Mouse (Mus musculus): ENCODE results near the gene Pigk. TPM values are rescaled to one million over a fixed set of nuclear protein-coding genes. Genes with fewer than 3 reads are reported as not detected.
"Not testable (repeated sequence)": the region's sequence is repeated elsewhere in the genome, so short reads cannot be mapped to it uniquely, and the experiment has no call there.

Gene Pigk
- total RNA-seq, 2 experiments from 2014 or later: 23.4 to 29.8 TPM

DNA sequence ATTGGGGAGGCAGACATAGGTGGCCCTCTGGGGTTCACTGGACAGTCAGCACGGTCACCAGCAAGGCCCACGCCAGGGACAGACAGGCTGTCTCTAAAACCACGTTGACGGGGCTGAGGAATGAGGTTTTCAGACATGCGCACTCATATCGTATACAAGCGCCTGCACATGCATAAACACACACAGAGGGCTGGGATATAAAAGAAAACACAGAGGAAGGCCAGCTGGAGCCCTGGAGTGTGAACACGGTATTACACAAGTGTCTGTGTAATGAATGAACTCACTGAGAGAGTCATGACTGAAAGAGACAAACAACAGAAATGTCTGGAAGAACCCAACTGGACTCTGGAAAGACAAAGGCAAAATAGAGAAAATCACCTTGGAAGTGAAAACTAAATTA lies 47.8 kb downstream of the Pigk start:
- no peak for DNase-seq (ENCODE audit: low spot score)
- intact Hi-C loops (cut with DNase I): no loop called here

DNA sequence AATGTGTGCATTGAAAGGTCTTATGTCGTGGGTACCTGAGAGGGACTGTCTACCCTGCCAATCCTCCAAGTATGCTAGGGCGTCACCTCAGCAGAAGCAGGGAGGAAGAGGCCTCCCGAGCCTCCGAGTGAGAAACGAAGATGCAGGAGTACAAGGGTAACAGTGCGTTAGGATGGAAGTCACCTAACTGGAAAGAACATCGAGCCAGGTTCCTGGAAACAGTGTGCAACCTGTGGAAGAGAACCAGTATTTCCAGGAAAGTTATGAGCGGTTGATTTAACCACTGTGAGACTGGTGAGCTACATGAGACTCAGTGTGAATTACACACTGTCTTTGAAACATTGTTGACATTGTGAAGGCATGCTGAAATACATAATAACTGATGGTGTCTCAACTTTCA lies 48.4 kb downstream of the Pigk start:
- DNase-seq (ENCODE audit: low spot score): no peak
- intact Hi-C loops (cut with DNase I): no loop called here

DNA sequence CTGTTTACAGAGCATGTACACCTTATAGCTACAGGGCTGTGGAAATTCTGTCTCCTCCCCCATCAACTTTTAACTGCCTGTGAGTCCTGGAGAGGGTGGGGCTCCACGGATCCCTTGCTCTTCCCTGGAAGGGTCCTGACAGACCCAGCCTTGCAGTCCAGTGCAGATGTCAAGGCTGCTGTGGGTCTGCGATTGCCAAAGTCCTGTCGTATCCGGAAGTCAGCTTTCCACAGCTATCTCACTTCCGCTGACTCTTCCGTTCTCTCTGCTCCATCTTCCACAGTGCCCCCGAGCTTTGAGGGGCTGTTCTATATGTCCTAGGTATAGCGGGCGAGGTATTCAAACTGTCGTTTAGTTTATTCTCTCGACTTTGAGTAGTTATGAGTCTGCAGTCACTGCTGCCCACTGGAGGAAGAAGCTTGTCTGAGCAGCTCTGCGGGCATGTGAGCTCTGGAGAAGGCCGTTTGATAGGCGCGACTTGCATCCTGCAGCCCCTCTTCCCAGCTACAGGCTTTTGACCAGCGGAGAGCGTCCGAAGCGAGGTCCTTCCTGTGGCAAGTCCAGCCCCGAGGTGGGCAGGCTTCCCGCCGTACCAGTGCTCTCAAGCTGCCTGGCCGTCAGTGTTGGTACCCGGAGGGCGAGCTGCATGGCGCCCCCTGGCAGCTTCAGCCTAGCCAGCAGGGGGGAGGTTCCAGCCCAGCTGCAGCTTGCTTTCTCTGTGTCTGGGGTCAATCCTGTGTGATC lies 49.4 kb downstream of the Pigk start:
- intact Hi-C loops (cut with DNase I): no loop called here
- DNase-seq (ENCODE audit: low spot score): no peak

DNA sequence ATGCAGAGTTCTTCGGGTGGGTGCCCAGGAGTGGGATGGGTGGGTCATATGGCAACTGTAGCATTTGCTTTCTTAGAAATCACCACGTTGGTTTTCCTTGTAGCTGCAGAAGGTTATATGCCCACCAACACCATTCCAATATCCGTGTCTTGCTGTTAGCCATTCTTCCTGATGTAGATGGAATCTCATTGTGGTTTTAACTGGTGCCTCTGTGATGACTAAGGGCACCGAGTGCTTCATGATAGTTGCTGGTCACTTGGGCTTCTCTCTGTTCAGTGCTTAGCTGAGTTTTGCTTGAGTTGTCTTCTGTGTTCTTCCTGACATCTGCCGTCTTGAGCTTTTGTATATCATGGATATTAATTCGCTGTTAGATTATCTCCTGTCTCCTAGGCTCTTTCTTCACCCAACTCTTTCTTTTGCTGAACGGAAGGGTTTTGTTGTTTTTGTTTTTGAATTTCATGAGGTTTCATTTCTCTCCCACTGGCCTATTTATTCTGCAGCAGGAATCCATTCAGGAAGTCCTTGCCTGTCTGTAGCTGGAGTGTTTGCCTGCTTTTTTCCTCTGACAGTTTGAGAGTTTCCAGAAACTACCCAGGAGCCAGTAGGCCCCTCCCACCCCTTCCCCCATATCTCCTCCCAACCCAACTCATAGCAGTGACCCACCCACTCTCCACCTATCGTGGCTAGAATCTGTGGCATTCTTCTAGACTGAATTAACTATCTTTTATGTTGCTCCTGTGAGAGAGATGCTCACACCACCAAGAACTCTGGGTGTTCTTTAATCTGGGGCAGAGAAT lies 50.8 kb downstream of the Pigk start:
- intact Hi-C loops (cut with DNase I): no loop called here
- DNase-seq (ENCODE audit: low spot score): no peak

DNA sequence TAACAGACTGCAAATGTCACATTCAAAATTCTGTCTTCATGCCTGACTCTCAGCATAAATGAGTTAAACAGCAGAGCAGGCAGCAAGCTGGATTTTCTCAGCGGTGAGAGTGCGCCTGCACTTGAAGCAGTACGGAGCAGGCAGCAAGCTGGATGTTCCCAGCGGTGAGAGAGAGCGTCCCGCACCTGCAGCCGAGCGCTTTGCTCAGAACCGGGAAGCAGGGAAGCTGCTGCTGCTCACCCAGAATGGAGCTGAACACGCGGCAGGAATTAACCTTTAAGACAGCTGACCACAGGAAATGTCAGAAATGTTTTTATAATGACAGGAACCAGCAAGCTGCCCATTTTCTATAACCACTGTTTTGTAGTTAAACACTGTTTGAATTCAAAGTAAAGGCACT lies 53.6 kb downstream of the Pigk start:
- intact Hi-C loops (cut with DNase I): no loop called here
- DNase-seq (ENCODE audit: low spot score): no peak

DNA sequence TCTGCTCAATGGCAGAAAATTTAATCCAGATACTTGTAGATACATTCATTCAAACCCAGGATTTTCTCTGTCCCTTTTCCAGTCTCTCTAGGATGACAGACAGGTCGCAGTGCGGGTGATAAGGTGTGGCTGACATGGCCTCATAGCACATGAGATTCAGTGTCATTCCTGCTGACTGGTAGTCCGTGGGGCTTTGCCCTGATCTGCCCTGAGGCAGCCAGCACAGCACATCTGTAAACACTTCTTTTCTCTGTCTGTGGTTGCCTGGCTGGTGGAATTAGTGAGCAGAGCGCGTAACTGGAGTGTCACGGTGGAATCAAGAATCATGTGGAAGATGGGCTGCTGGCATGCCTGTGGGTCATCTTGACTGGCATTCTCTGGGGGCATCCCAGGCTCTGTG lies 56.2 kb downstream of the Pigk start:
- intact Hi-C loops (cut with DNase I): no loop called here
- no peak for DNase-seq (ENCODE audit: low spot score)

DNA sequence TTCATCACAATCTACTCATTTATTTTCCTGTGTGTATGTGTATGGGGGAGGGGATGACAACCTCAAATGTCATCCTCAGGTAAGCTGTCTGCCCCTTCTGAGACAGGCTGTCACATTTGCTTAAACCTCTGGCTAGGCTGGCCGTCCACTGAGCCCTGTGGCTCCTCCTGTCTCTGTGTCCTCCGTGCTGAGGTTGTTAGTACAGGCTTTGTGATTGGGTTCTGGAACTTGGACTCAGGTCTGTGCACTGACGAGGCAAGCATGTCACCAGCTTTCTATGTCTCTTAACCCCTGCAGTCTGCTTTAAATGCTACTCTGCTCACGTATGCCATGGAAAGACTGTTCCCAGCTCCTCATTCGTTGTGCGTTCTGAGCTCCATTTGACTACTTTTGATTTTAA lies 62.5 kb downstream of the Pigk start:
- intact Hi-C loops (cut with DNase I): no loop called here
- DNase-seq (ENCODE audit: low spot score): no peak

DNA sequence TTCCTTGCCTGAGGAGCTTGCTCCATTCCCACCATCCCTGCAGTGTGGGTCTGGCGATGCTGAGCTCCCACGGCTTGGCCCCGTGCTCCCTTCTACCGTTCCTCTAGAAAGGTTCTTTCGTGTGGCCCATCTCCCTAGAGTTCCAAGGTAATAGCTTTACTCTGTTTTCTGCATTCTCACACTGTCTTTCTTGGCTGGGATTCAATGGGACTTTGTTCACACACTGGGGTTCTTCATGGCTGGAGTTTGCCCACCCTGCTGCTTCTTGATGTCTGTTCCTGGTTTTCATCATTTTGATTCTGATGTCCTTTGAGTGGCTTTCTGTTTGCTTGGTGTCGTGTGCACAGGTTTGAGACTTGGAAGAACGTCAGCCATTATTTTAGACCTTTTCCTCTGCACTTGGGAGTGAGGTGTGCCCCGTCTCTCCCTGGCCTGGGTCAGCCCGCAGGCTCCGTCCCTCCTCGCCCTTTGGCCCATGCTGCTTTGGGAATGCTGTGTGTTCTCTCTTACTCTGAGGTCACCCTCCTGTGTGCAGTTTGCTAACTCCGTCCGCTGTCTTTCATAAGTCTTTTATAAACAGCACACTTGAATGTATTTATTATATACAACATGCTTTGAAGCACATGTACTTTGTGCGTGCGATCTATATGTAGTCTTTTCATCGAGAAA lies 63.1 kb downstream of the Pigk start:
- intact Hi-C loops (cut with DNase I): no loop called here
- no peak for DNase-seq (ENCODE audit: low spot score)

DNA sequence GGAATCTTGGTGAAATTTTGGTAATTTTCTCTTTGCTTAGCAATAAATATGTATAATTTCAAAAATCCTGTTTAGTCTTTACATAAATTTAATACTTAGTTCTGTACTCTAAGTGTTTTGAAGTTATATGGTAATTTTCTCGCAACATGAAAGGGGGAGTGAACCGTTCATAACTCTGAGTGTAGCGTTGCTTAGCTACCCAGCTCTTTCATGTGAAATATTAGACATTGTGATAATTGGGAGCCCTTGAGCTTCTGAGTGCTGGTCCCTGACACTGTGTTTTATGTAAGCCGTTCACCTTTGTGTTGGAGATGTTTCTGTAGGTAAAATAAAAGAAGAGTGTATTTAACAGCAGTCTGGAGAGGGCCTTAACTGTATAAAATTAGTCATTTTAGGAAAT lies 65.9 kb downstream of the Pigk start:
- DNase-seq (ENCODE audit: low spot score): no peak
- intact Hi-C loops (cut with DNase I): loop anchor here (5.0 to 10.0 kb wide), 3 partner anchors 175 to 722 kb away; no protein-coding TSS in a partner anchor

DNA sequence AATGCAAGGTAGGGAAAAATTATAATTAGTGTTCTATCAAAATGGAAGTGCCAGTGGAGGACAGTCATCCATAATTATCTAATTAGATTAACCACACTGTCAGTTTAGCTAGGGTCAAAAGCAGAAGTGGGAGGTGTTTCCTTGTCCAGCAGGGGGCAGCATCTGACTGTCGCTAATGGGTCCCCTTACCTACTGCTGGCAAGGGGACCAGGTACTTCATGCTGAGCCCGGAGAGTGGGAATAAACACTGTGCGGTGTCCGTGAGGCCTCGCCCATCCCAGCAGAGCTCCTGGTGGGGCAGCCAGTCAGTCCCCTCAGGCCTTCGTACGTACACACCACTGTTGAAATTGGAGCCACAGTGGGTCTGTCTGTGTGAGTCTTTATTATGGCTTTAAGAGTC lies 69.9 kb downstream of the Pigk start:
- intact Hi-C loops (cut with DNase I): loop anchor here (2.0 to 10.0 kb wide), 5 partner anchors 171 to 1023 kb away; no protein-coding TSS in a partner anchor
- no peak for DNase-seq (ENCODE audit: low spot score)

DNA sequence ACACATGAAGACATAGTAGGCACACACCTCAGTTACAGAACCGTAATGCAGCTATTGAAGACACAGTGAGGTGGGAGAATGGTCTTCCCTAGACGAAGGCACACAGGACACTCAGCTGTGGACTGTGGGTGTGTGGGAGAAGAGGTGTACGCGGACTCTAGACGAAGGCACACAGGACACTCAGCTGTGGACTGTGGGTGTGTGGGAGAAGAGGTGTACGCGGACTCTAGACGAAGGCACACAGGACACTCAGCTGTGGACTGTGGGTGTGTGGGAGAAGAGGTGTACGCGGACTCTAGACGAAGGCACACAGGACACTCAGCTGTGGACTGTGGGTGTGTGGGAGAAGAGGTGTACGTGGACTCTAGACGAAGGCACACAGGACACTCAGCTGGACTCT lies 70.5 kb downstream of the Pigk start:
- intact Hi-C loops (cut with DNase I): loop anchor here (5.0 to 10.0 kb wide), 3 partner anchors 170 to 718 kb away; no protein-coding TSS in a partner anchor
- DNase-seq (ENCODE audit: low spot score): not testable (repeated sequence)

DNA sequence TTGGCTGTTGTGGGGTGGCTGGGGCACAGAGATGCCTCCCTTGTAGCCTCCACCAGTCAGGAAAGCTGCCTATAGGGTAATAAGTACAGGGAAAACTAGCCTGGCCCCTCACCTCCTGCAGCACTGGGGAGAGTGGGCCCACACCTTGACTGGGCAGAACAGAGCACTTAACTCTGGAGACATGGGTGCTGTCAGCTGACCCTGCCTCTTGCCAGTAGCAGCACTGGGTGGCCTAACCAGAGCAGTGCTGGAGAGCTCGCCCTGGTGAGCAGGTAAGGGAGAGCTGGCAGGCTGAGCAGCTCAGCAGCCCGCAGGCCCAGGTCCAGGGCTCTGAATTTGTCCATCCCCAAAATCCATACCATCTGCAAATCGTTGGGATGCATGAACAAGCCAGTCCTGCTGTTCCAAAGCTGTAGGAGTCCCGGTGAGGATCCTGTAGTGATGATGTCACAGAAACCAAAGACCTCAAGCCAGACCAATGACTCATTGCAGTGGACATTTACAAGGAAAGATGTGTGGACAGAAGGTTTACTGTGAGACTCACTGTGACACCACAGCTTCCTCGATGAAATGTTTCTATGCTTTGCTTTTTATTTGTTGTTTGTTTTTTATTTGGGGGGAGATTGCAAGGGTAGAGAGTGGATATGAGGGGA lies 74.5 kb downstream of the Pigk start:
- not testable (repeated sequence) for DNase-seq (ENCODE audit: low spot score)
- intact Hi-C loops (cut with DNase I): loop anchor here (10.0 kb wide), 2 partner anchors 166 to 456 kb away; no protein-coding TSS in a partner anchor

DNA sequence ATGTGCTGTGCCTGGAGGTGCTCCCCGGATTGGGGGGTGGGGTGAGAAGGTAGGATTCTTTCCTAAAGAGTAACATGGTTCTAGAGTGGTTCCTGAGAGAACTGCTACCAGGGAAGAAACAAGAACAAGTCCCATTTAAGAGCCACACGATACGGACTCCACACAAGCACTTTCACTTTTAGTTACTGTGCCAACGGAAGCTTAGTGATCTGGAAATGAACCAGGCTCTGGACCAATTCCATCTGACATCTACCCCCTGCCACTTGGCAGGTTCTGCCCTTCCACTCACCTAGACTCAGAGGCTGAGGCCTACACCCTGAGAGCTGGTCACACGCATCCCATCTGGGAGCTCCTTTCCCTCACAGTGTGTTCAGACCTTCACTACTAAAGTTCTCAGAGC lies 78.7 kb downstream of the Pigk start:
- intact Hi-C loops (cut with DNase I): no loop called here
- no peak for DNase-seq (ENCODE audit: low spot score)

DNA sequence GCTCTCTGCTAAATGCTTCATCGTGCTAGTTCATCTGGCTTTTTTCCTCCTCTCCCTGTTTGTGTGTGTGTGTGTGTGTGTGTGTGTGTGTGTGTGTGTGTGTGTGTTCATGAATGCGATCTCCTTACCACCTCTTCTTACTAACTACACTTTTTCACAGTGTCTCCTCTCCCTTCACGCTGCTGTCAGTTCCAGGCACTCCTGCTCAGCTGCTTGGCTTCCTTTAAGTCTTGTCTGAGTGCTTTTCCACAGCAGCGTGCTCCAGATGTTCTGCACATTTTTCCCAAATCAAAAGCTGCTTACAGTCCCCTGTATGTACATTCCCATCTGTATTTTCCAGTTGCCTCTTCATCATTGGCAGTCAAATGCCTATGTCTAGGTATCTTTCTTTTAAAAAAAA lies 79.1 kb downstream of the Pigk start:
- no peak for DNase-seq (ENCODE audit: low spot score)
- intact Hi-C loops (cut with DNase I): no loop called here

DNA sequence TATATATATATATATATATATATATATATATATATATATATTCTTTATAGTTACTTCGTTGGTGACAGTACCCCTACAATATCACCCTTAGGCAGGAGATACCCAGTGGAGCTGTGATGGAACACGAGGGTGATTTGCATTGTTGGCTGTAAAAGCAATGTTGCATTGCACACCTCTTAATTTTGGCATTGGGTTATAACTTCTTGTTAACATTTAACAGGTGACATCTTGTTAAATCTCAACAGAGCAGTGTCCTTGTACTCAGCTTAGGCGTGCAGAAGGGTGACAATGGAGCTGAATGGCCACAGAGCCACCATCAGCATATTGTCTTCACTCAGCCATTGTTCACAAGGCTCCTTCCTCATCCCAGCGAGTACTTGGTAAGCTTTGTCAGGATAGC lies 82.3 kb downstream of the Pigk start:
- DNase-seq (ENCODE audit: low spot score): no peak
- intact Hi-C loops (cut with DNase I): no loop called here

DNA sequence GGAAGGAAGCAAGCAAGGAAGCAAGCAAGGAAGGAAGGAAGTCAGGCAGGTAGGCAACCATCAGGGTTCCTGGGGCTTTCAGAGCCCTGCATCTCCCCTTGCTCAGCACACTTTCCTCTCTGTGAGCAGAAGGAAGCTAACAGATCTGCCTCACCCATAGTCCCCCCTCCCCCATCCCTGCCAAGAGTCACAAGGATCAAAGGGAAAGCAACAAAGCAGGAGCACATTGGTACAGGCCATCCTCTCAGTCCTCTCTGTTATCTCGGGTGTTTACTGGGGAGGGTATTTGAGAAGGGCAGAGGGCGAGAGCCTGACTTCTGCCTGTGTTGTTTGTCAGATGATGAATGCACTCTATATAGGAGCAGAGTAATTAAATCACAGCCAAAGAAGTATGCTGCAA lies 83.5 kb downstream of the Pigk start:
- no peak for DNase-seq (ENCODE audit: low spot score)
- intact Hi-C loops (cut with DNase I): no loop called here

DNA sequence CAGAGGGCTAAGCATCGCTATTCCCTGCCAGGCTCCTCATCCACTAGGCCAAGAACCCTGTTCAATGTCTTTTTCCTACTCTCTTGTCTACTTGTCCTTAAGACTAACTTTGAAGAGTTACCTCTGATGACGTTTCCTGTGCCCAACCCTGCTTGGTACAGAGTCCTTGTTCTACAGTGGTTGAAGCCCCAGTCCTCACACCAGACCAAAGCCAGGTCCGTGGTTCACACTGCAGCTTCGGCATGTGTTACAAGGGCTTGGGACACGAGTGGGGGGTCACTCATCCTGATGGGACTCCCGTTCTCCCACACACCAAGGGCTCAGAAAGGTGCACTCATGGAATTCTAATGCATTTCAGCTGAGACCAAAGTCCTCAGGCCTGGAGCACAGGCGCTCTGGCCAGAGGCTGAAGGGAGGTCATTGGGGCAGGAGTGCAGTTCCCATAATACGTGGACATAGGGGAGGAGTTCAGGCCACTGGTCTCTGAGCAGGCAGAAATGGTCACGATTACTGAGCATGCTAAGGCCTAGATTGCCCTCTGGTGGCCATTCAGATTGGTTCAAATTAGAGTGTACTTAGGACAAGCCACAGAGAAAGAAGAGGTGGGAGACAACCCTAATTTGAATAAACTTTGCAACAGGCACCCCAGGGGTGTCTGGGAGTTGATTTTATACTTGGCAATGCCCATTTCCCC lies 86.0 kb downstream of the Pigk start:
- intact Hi-C loops (cut with DNase I): no loop called here
- no peak for DNase-seq (ENCODE audit: low spot score)

DNA sequence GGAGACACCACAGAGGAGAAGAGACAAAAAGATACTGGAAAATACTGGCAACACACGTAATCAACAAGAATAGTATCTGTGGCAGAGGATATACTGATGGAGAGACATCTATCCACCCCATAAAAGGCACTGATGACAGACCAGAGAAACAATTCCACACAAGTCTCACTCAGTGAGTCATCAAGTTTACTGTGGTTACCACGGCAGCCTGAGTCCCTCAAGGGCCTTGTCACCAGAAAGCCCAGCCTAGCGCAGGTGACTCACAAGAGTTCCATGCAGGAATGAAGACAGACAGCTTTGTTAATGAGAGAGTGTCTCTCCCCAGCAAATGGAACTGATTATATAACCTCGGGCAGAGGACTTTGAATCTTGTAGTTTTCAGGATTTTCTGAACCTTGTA lies 100.0 kb downstream of the Pigk start:
- intact Hi-C loops (cut with DNase I): no loop called here
- no peak for DNase-seq (ENCODE audit: low spot score)

DNA sequence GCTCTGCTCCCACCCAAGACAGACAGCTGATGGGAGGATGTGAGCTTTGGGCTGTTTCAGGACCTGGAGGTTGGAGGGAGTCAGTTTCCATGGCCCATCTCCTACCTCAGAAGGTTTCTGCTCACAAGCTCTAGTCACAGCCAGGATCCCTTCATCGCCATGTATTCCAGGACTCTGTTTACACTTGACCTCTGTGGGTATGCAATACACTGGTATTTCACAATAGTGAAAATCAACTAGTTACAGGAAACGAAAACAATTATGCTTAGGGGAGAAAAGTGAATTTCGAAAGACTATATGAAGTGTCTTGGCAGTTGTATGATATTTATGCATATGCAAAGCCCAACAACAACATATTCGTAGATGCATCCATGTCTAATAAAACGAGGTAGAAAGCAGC lies 101.2 kb downstream of the Pigk start:
- no peak for DNase-seq (ENCODE audit: low spot score)
- intact Hi-C loops (cut with DNase I): no loop called here

DNA sequence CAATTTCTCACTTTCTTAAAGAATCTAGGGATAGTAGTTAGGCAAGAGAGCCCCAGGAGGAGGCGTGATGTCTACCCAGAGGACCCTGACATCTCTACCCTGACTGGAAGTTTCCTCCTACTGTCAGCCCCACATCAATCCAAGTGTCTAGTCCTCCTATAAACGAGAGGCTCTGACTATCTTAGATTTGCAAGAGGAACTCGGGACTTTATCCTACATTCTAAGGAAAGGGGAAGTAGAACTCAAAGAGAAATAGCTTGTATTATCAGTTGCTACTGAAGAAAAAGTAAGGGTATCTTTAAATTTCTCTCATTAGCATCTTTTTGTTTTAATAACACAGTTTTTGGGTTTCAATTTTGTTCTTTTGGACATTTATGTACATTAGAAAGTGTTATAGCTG lies 106.5 kb downstream of the Pigk start:
- intact Hi-C loops (cut with DNase I): no loop called here
- no peak for DNase-seq (ENCODE audit: low spot score)
